Mouse (Mus musculus): ENCODE results near the gene Plekha5. TPM values are rescaled to one million over a fixed set of nuclear protein-coding genes. Genes with fewer than 3 reads are reported as not detected.

The Plekha5 gene
- total RNA-seq, 1 experiment = 26.1 TPM

GRCm38 (mm10) chr6:140432363-140432762 lies 8.5 kb downstream of the Plekha5 start:
- no peaks in the 10 kb centered on the region for H3K4me1 ChIP-seq (ENCODE audit: control insufficient read depth in 2 of 2, insufficient read depth in 2 of 2, low read length in 2 of 2, poor library complexity in 1 of 2)
- in situ Hi-C loops (cut with MboI; ENCODE audit: low sequenced_read_pairs in 2 of 2, unreplicated experiment in 2 of 2) = no loop called here
- peaks cover 7% of the 10 kb centered on the region for H3K36me3 ChIP-seq (ENCODE audit: control insufficient read depth, insufficient read depth, low read length, poor library complexity, severe bottlenecking)
- no peak overlapping the region for H3K4me3 ChIP-seq (ENCODE audit: insufficient read depth in 1 of 2, low read depth in 1 of 2, low read length in 2 of 2, poor library complexity in 1 of 2, severe bottlenecking in 1 of 2)
- H3K9me3 ChIP-seq (ENCODE audit: control insufficient read depth, insufficient read depth, low read depth, low read length) = no peaks in the 10 kb centered on the region
- DNase-seq (ENCODE audit: low read depth, low spot score) = no peak
- H3K27ac ChIP-seq (ENCODE audit: insufficient read depth, low read depth, low read length, poor library complexity, severe bottlenecking) = no peak overlapping the region
- no peak for TF ChIP-seq MAFK (IDR thresholded peaks at IDR 0.05; ENCODE audit: insufficient read depth, low read depth, low read length)
- TF ChIP-seq ZC3H11A (IDR thresholded peaks at IDR 0.05; ENCODE audit: borderline replicate concordance, low read depth, low read length) = no peak
- TF ChIP-seq ZNF384 (IDR thresholded peaks at IDR 0.05; ENCODE audit: low read depth, low read length) = no peak
- TF ChIP-seq HCFC1 (IDR thresholded peaks at IDR 0.05; ENCODE audit: borderline replicate concordance, insufficient read depth, low read length) = no peak
- H3K9ac ChIP-seq (ENCODE audit: insufficient read depth, low read depth, low read length, poor library complexity, severe bottlenecking) = no peak overlapping the region

- TF ChIP-seq HCFC1 (IDR thresholded peaks at IDR 0.05; ENCODE audit: borderline replicate concordance, insufficient read depth, low read length) (no peak), ZNF384 (IDR thresholded peaks at IDR 0.05; ENCODE audit: low read depth, low read length) (no peak), CHD2 (IDR thresholded peaks at IDR 0.05; ENCODE audit: low read depth, low read length) (no peak), ZC3H11A (IDR thresholded peaks at IDR 0.05; ENCODE audit: borderline replicate concordance, low read depth, low read length) (0 out of 2 replicates have a peak, but pooled peaks have one; percentile 5)
- DNase-seq (ENCODE audit: low read depth, low spot score) = peak; percentile 69
- H3K9ac ChIP-seq (ENCODE audit: insufficient read depth, low read depth, low read length, poor library complexity, severe bottlenecking) = no peak overlapping the region
- in situ Hi-C loops (cut with MboI; ENCODE audit: low sequenced_read_pairs in 2 of 2, unreplicated experiment in 2 of 2) = no loop called here
- H3K4me1 ChIP-seq (ENCODE audit: control insufficient read depth in 2 of 2, insufficient read depth in 2 of 2, low read length in 2 of 2, poor library complexity in 1 of 2) = peaks cover 0 to 8% of the 10 kb centered on the region in 2 experiments; a peak in 2 of 4 replicates
- no peaks in the 10 kb centered on the region for H3K9me3 ChIP-seq (ENCODE audit: control insufficient read depth, insufficient read depth, low read depth, low read length)
- H3K4me3 ChIP-seq (ENCODE audit: insufficient read depth in 1 of 2, low read depth in 1 of 2, low read length in 2 of 2, poor library complexity in 1 of 2, severe bottlenecking in 1 of 2) = no peak overlapping the region
- H3K36me3 ChIP-seq (ENCODE audit: control insufficient read depth, insufficient read depth, low read length, poor library complexity, severe bottlenecking) = peaks cover 4% of the 10 kb centered on the region; the same call in 1 of the 2 replicates
- no peak overlapping the region for H3K27ac ChIP-seq (ENCODE audit: insufficient read depth, low read depth, low read length, poor library complexity, severe bottlenecking)
Measured at GRCm38 (mm10) chr6:140443374-140443773, 19.5 kb downstream of the Plekha5 start.

- no peak for DNase-seq (ENCODE audit: low read depth, low spot score)
- peaks cover 0 to 8% of the 10 kb centered on the region in 2 experiments; a peak in 2 of 4 replicates for H3K4me1 ChIP-seq (ENCODE audit: control insufficient read depth in 2 of 2, insufficient read depth in 2 of 2, low read length in 2 of 2, poor library complexity in 1 of 2)
- in situ Hi-C loops (cut with MboI; ENCODE audit: low sequenced_read_pairs in 2 of 2, unreplicated experiment in 2 of 2) = no loop called here
- H3K9ac ChIP-seq (ENCODE audit: insufficient read depth, low read depth, low read length, poor library complexity, severe bottlenecking) = no peak overlapping the region
- H3K9me3 ChIP-seq (ENCODE audit: control insufficient read depth, insufficient read depth, low read depth, low read length) = no peaks in the 10 kb centered on the region
- H3K27ac ChIP-seq (ENCODE audit: insufficient read depth, low read depth, low read length, poor library complexity, severe bottlenecking) = no peak overlapping the region
- H3K36me3 ChIP-seq (ENCODE audit: control insufficient read depth, insufficient read depth, low read length, poor library complexity, severe bottlenecking) = peaks cover 4% of the 10 kb centered on the region; the same call in 1 of the 2 replicates
- no peak overlapping the region for H3K4me3 ChIP-seq (ENCODE audit: insufficient read depth in 1 of 2, low read depth in 1 of 2, low read length in 2 of 2, poor library complexity in 1 of 2, severe bottlenecking in 1 of 2)
- TF ChIP-seq MAFK (IDR thresholded peaks at IDR 0.05; ENCODE audit: insufficient read depth, low read depth, low read length) = no peak
- TF ChIP-seq ZNF384 (IDR thresholded peaks at IDR 0.05; ENCODE audit: low read depth, low read length) = no peak
- TF ChIP-seq CHD2 (IDR thresholded peaks at IDR 0.05; ENCODE audit: low read depth, low read length) = no peak
- no peak for TF ChIP-seq ZC3H11A (IDR thresholded peaks at IDR 0.05; ENCODE audit: borderline replicate concordance, low read depth, low read length)
- TF ChIP-seq HCFC1 (IDR thresholded peaks at IDR 0.05; ENCODE audit: borderline replicate concordance, insufficient read depth, low read length) = no peak
Measured at GRCm38 (mm10) chr6:140444147-140444546, 20.3 kb downstream of the Plekha5 start.

DNA sequence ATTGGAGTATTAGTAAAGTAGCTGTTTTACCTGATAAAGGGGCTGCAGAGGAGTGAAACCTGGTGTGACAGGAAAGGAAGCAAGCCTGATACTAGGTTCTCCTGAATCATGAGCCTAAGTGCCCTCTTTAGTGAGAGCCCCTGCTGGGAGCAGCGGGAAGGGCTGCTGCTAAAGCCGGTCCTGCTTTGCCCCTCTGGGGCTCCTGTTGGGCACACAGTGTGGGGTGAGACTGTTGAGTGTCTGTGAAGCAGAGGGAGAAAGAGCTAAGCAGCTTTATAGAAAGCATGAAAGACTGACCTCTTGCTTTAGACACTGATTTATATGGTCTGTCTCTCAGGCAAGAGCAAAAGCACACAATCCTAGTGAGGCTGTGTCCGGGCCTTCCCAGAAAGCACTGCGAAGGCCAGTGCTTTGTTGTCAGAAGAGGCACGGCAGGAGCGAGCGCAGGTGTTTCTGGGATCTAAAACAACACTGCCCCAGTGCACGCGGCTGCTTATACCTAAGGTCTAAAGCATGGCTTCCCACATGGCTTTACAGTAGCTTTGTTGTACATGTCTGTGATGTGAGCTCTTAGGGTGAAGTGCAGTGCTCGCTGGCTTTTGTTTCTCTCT lies 21.1 kb downstream of the Plekha5 start:
- DNase-seq (ENCODE audit: low read depth, low spot score) = peak; percentile 22
- Histone ChIP-seq H3K27ac (ENCODE audit: insufficient read depth, low read depth, low read length, poor library complexity, severe bottlenecking) (peak overlapping the region; percentile 17), H3K9me3 (ENCODE audit: control insufficient read depth, insufficient read depth, low read depth, low read length) (no peaks in the 10 kb centered on the region), H3K4me3 (ENCODE audit: insufficient read depth in 1 of 2, low read depth in 1 of 2, low read length in 2 of 2, poor library complexity in 1 of 2, severe bottlenecking in 1 of 2) (peak overlapping the region; percentile 22 to 27; a peak in 3 of 4 replicates), H3K9ac (ENCODE audit: insufficient read depth, low read depth, low read length, poor library complexity, severe bottlenecking) (peak overlapping the region; percentile 62), H3K36me3 (ENCODE audit: control insufficient read depth, insufficient read depth, low read length, poor library complexity, severe bottlenecking) (peaks cover 4% of the 10 kb centered on the region; the same call in 1 of the 2 replicates), H3K4me1 (ENCODE audit: control insufficient read depth in 2 of 2, insufficient read depth in 2 of 2, low read length in 2 of 2, poor library complexity in 1 of 2) (peaks cover 0 to 8% of the 10 kb centered on the region in 2 experiments; a peak in 2 of 4 replicates)
- no peak for TF ChIP-seq MAFK (IDR thresholded peaks at IDR 0.05; ENCODE audit: insufficient read depth, low read depth, low read length)
- TF ChIP-seq CHD2 (IDR thresholded peaks at IDR 0.05; ENCODE audit: low read depth, low read length) = no peak
- no peak for TF ChIP-seq ZC3H11A (IDR thresholded peaks at IDR 0.05; ENCODE audit: borderline replicate concordance, low read depth, low read length)
- no peak for TF ChIP-seq HCFC1 (IDR thresholded peaks at IDR 0.05; ENCODE audit: borderline replicate concordance, insufficient read depth, low read length)
- TF ChIP-seq ZNF384 (IDR thresholded peaks at IDR 0.05; ENCODE audit: low read depth, low read length) = no peak
- in situ Hi-C loops (cut with MboI; ENCODE audit: low sequenced_read_pairs in 2 of 2, unreplicated experiment in 2 of 2) = no loop called here

Data from ES-E14 (cell line).